Mouse (Mus musculus) cortical plate, adult 2 months (tissue): ENCODE results near the gene Eef1b2. TPM values are rescaled to one million over a fixed set of nuclear protein-coding genes. Genes with fewer than 3 reads are reported as not detected.
A peak's percentile ranks its signal among the peaks of the same experiment; 100 is the strongest.
"Not testable (repeated sequence)": the region's sequence is repeated elsewhere in the genome, so short reads cannot be mapped to it uniquely, and the experiment has no call there.

Experiments
- H3K27ac ChIP-seq: fragments of 200-500 bp; 2 replicates; pipeline ENCODE4 v1.5.1; 2012; ENCODE audit warnings: low read length, control low read depth, inconsistent platforms; ENCODE audit not compliant: insufficient read depth
- H3K4me1 ChIP-seq: fragments of 200-500 bp; 2 replicates; pipeline ENCODE4 v1.6.1; 2011; ENCODE audit warnings: low read length; ENCODE audit not compliant: control insufficient read depth, insufficient read depth
- H3K4me3 ChIP-seq: fragments of 200-500 bp; 2 replicates; pipeline ENCODE4 v1.5.1; 2011; ENCODE audit warnings: mild to moderate bottlenecking, low read length, control low read depth; ENCODE audit not compliant: insufficient read depth
- CTCF ChIP-seq: fragments of 200-500 bp; IDR thresholded peaks from 2 replicates; pipeline ENCODE4 v1.5.1; 2011; ENCODE audit warnings: mild to moderate bottlenecking, control low read depth, low read length; ENCODE audit not compliant: insufficient read depth; ENCODE audit errors: extremely low read depth
- POLR2A ChIP-seq: fragments of 200-500 bp; IDR thresholded peaks from 2 replicates; pipeline ENCODE4 v1.6.1; 2011; ENCODE audit warnings: mild to moderate bottlenecking, low read length, control low read depth; ENCODE audit not compliant: insufficient read depth; ENCODE audit errors: extremely low read depth
- polyA plus RNA-seq: library from polyadenylated mRNA; depleted of rRNA; stranded (reverse); fragments of >200 nt; gene quantifications from 2 replicates; pipeline ENCODE4 v1.2.3, GENCODE M21; 2012

Gene Eef1b2
- polyA plus RNA-seq, 1 experiment: 341 TPM

DNA sequence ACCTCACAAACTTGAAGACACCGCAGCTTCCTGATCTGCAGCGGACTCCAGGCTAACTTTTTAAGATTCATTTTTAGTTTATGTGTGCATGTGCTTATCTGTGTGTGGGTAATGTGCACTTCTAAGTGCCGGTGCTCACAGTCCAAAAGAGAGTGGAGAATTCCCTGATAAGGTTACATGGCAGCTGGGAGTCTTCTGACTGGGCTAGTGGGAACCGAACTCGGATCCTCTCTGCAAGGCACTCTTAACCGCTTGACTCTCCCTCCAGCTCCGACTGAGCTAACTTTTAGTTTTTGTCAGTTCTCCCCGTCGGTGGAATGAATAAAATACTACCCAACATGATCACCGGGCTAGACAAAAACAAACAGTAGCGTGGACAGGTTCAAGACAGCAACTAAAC, 772 bp upstream of the Eef1b2 start:
- no peak for TF ChIP-seq POLR2A
- no peak for TF ChIP-seq CTCF
- peaks cover 8% of the 10 kb centered on the region for H3K4me1 ChIP-seq
- peak overlapping the region; percentile 74 for H3K4me3 ChIP-seq
- H3K27ac ChIP-seq: peak overlapping the region; percentile 78; the same call in 1 of the 2 replicates

DNA sequence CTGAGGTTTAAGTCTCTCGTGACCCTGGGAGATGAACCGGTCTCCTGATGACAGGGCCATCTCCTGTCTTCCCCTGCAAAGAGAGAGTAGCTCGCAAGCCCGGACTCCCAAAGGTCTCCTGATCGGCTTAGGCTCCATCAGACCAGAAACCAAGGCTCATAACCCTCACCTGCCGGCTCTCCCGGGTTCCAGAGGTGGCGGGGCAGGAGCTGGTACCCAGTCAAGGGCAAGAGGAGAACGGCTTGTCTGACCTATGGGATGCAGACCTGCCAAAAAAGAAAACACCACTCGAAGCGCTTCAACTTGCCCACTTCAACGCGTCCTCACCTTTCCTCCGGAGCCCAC, 394 bp upstream of the Eef1b2 start:
- H3K4me3 ChIP-seq: peak overlapping the region; percentile 74
- no peak for TF ChIP-seq POLR2A
- TF ChIP-seq CTCF: no peak
- peak overlapping the region; percentile 78 for H3K27ac ChIP-seq
- peaks cover 8% of the 10 kb centered on the region for H3K4me1 ChIP-seq

- H3K4me3 ChIP-seq: no peak overlapping the region; the same call in 1 of the 2 replicates
- H3K27ac ChIP-seq: no peak overlapping the region
- TF ChIP-seq POLR2A: no peak
- peaks cover 8% of the 10 kb centered on the region for H3K4me1 ChIP-seq
Measured at GRCm38 (mm10) chr1:63178308-63178707, 1.7 kb downstream of the Eef1b2 start.

DNA sequence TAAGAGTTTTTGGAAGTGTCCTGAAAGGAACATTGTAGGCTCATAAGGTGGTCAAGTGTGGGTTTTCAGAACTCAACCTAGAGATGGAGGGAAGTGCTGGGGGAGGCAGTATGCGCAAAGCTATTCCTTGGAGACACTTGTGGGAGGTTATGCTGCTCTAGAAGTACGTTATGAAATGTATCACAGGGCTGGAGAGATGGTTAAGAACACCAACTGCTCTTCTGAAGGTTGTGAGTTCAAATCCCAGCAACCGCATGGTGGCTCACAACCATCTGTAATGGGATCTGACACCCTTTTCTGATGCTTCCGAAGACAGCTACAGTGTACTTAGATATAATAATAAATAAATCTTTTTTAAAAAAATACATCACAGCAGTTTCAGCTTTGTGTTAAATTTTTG, 3.5 kb downstream of the Eef1b2 start:
- Histone ChIP-seq H3K4me1 (peaks cover 5% of the 10 kb centered on the region), H3K27ac (no peak overlapping the region)

DNA sequence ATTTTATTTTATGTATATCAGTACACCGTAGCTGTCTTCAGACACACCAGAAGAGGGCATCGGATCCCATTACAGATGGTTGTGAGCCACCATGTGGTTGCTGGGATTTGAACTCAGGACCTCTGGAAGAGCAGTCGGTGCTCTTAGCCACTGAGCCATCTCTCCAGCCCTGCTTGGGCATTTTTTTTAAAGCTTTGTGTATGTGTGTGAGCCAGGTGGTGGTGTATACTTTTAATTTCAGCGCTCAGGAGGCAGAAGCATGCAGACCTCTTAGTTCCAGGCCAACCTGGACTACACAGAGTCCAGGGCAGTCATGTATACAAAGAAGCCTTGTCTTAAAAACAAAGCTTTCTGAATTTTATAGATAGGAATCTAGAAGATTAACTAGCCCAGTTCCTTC, 4.0 kb downstream of the Eef1b2 start:
- H3K27ac ChIP-seq, H3K4me3 ChIP-seq, H3K4me1 ChIP-seq: not testable (repeated sequence)

More for the DNA sequence above, 3.5 kb downstream of the Eef1b2 start:
- no peak overlapping the region for H3K4me3 ChIP-seq
- TF ChIP-seq CTCF: no peak
- TF ChIP-seq POLR2A: no peak

- TF ChIP-seq POLR2A: no peak
- peak; percentile 80 for TF ChIP-seq CTCF
- H3K4me1 ChIP-seq: peaks cover 4% of the 10 kb centered on the region
- no peak overlapping the region for H3K27ac ChIP-seq
- H3K4me3 ChIP-seq: no peak overlapping the region
Measured at GRCm38 (mm10) chr1:63181019-63181418, 4.4 kb downstream of the Eef1b2 start.

GRCm38 (mm10) chr1:63181480-63181879, 4.9 kb downstream of the Eef1b2 start:
- no peak overlapping the region for H3K27ac ChIP-seq
- no peak overlapping the region for H3K4me3 ChIP-seq
- TF ChIP-seq CTCF (no peak), POLR2A (no peak)
- H3K4me1 ChIP-seq: peaks cover 4% of the 10 kb centered on the region

DNA sequence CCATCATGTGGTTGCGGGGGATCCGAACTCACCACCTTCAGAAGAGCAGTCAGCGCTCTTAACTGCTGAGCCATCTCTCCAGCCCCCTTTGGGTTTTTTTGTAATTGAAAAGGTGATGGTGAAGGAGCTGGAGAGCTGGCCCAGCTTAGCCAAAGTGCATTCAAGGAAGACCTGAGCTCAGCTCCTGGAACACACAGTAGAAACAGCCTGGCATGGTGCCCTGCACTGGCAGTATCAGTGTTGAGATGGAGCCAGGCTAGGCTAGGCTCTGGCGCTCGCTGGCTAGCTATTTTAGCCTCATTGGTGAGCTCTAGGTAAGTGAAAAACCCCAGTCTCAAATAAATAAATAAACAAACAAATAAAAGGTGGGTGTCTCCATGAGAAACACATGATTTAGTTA, 5.6 kb downstream of the Eef1b2 start:
- TF ChIP-seq POLR2A: no peak
- TF ChIP-seq CTCF: no peak
- H3K27ac ChIP-seq: no peak overlapping the region
- H3K4me1 ChIP-seq: peaks cover 4% of the 10 kb centered on the region
- H3K4me3 ChIP-seq: no peak overlapping the region

DNA sequence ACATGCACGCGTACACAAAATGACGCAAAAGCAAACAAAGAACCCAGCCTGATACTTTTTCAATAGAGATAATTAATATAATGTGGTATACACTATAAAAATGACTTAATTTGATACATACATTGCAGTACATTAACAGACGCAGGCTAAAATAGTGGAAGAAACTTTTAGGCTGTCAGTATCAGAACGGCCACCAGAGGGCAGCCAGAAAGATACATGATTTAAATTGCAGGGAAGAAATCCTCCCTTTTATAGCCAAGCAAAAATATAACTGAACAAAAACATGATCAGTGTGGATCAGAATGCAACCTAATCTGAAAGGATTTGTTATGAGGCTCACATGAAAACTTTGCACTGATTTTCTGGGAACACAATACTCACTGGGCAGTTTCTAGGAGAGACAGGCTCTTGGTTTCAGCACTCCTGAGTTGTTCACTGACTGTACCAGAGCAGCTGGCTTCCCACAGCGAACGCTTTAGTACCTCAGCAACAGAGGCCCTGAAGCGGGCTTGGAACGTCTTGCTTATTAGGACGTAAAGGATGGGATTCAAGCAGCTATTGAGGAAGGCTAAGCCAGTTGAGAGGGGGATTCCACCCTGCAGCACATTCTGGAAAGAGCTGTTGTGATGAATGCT, 6.1 kb downstream of the Eef1b2 start:
- Histone ChIP-seq H3K27ac (no peak overlapping the region), H3K4me3 (no peak overlapping the region), H3K4me1 (peaks cover 1% of the 10 kb centered on the region; the same call in 1 of the 2 replicates)
- TF ChIP-seq CTCF (peak; percentile 25; the same call in 1 of the 2 replicates), POLR2A (no peak)

- not testable (repeated sequence) for H3K4me3 ChIP-seq, H3K27ac ChIP-seq, H3K4me1 ChIP-seq
Measured at GRCm38 (mm10) chr1:63185430-63185829, 8.8 kb downstream of the Eef1b2 start.

DNA sequence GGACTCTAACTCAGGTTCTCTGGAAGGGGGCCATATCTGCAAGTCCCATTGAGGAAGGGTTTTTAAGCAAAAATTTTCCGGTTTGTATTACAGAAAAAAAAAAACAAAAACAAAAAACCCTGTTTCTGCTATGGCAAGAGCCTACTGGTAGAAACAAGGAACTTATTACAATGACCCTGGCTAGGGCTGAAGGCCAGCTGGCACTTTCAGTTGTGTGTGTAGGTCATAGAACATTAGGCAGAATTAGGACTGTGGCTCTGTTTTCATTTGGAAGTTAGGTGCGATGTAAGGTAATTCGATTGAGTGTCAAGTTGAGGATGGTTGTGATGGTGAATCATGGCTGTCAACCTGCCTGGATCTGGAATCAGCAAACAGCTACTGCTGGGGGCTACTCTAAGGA, 11.9 kb downstream of the Eef1b2 start:
- no peak for TF ChIP-seq CTCF
- TF ChIP-seq POLR2A: no peak
- H3K4me3 ChIP-seq: no peak overlapping the region
- H3K27ac ChIP-seq: no peak overlapping the region
- H3K4me1 ChIP-seq: no peaks in the 10 kb centered on the region

- no peaks in the 10 kb centered on the region for H3K4me1 ChIP-seq
- H3K27ac ChIP-seq: no peak overlapping the region
- H3K4me3 ChIP-seq: no peak overlapping the region
- no peak for TF ChIP-seq POLR2A
- no peak for TF ChIP-seq CTCF
Measured at GRCm38 (mm10) chr1:63190851-63191250, 14.2 kb downstream of the Eef1b2 start.
